Mouse (Mus musculus): Measurements from ENCODE around the gene Ltbr. TPM values are rescaled to one million over a fixed set of nuclear protein-coding genes. Genes with fewer than 3 reads are reported as not detected.
A peak's percentile ranks its signal among the peaks of the same experiment; 100 is the strongest.

The Ltbr gene
- polyA plus RNA-seq, 1 experiment from 2014 or later: 14.0 TPM

DNA sequence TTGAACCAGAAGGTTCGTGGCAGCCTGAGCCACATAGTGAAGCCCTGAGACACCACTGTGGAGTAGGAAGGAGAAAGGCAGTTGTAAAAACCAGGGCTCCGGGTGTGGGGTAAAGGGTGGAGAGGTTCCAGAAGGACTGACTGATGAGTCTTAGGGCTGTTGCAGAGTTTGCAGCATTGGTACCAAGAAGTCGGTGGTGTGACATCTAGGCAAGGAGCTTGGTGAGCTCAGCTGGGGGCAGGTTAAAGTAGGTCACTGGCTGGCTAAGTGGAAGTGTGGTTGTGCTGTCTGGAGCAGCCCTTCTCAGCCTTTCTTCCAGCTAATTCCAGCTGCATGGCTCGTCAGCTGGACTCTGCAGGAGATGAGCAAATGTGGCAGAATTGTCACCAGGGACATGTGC, 39.1 kb upstream of the Ltbr start:
- no peak for ATAC-seq (ENCODE audit: low FRiP score)
- H3K27me3 ChIP-seq: peaks cover 14% of the 10 kb centered on the region; the same call in 1 of the 2 replicates

DNA sequence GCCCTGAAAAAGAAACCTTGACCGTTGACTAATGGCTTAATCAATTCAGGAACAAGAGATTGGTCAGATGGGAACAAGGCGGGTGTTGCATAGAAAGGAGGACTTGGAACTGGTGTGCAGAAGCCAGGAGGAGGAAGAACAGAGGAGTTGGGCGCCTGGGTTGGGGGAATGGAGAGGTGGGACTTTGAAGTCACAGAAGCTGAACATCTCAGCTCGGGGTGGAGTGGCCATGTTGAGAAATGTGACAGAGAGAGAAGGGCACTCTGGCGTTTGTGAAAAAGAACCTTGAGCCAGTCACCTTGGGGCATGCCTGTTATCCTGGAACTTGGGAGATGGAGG, 38.3 kb upstream of the Ltbr start:
- Histone ChIP-seq H3K4me3 (replicated peaks) (no peak overlapping the region), H3K27me3 (peaks cover 14% of the 10 kb centered on the region; the same call in 1 of the 2 replicates), H3K27ac (no peak overlapping the region), H3K36me3 (replicated peaks) (no peaks in the 10 kb centered on the region), H3K9ac (no peak overlapping the region), H3K4me1 (peaks cover 40% of the 10 kb centered on the region), H3K4me2 (no peak overlapping the region), H3K9me3 (no peaks in the 10 kb centered on the region)
- WGBS: 68% methylated on average over 5 of the region's 5 CpGs
- no peak for ATAC-seq (ENCODE audit: low FRiP score)

More for the DNA sequence above, 39.1 kb upstream of the Ltbr start:
- Histone ChIP-seq H3K27ac (no peak overlapping the region), H3K9ac (no peak overlapping the region), H3K4me3 (replicated peaks) (no peak overlapping the region), H3K4me2 (no peak overlapping the region), H3K4me1 (peaks cover 40% of the 10 kb centered on the region), H3K36me3 (replicated peaks) (0 out of 2 replicates have a peak, but pooled peaks cover 6% of the 10 kb centered on the region), H3K9me3 (no peaks in the 10 kb centered on the region)
- WGBS: 63% methylated on average over 4 of the region's 4 CpGs

DNA sequence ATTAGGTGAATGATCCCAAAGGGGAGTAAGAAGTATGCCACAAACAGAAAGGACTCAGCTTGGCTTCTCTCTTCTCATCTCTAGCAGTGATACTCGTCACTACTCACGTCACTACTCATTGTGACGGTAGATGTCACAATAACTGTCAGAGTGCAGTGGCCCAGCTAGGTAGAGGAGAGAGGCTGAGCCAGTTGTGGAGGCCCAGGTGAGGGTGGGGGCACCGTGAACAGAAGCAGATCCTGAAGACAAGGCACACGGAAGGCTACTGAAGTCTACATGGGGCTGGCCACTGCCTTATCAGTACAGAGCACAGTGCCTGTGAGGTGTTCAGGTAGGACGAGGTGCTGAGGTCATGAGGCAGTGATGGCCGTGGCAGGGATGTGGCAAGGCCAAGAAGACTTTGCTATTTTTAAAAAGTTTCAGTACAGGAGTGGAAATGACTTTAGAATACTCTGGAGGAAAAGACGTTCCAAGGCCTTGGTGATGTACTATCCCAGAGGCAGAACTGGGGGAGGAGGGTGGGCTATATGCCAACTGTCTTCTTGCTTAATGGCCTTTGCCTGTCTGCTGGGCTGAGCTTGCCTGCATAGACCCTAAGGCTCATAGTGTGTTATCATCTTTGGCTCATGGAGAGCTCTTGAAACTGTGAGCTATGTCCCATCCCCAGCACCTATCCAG, 37.8 kb upstream of the Ltbr start:
- Histone ChIP-seq H3K4me2 (no peak overlapping the region), H3K9me3 (no peaks in the 10 kb centered on the region), H3K27ac (no peak overlapping the region), H3K4me3 (replicated peaks) (no peak overlapping the region), H3K4me1 (peaks cover 40% of the 10 kb centered on the region), H3K9ac (no peak overlapping the region), H3K36me3 (replicated peaks) (no peaks in the 10 kb centered on the region), H3K27me3 (peaks cover 14% of the 10 kb centered on the region; the same call in 1 of the 2 replicates)
- 77% methylated on average over 8 of the region's 8 CpGs for WGBS
- ATAC-seq (ENCODE audit: low FRiP score): no peak

DNA sequence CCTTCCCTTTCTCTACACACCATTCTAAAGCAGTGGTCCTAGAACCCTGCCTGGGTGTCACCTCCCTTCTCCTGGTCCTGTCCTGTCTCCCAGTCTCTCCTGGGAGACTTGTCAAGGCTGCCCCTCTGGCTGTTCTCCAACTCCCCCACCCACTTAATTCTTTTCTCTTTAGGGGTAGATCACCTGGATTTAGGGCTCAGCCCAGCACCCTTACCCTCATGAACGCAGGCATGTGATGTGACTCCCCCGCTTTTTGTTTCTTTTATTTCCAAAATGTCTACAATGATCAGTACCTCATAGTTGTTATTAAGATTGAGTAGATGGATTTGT, 37.3 kb upstream of the Ltbr start:
- no peaks in the 10 kb centered on the region for H3K9me3 ChIP-seq
- 84% methylated on average over 2 of the region's 2 CpGs for WGBS
- ATAC-seq (ENCODE audit: low FRiP score): no peak
- peaks cover 40% of the 10 kb centered on the region for H3K4me1 ChIP-seq
- H3K4me2 ChIP-seq: peak overlapping the region; percentile 76
- 0 out of 2 replicates have a peak overlapping the region, but pooled peaks have one; percentile 56 for H3K9ac ChIP-seq
- H3K27ac ChIP-seq: no peak overlapping the region
- peaks cover 14% of the 10 kb centered on the region; the same call in 1 of the 2 replicates for H3K27me3 ChIP-seq
- no peaks in the 10 kb centered on the region for H3K36me3 ChIP-seq (replicated peaks)
- H3K4me3 ChIP-seq (replicated peaks): peak overlapping the region; percentile 44; the same call in 1 of the 2 replicates

DNA sequence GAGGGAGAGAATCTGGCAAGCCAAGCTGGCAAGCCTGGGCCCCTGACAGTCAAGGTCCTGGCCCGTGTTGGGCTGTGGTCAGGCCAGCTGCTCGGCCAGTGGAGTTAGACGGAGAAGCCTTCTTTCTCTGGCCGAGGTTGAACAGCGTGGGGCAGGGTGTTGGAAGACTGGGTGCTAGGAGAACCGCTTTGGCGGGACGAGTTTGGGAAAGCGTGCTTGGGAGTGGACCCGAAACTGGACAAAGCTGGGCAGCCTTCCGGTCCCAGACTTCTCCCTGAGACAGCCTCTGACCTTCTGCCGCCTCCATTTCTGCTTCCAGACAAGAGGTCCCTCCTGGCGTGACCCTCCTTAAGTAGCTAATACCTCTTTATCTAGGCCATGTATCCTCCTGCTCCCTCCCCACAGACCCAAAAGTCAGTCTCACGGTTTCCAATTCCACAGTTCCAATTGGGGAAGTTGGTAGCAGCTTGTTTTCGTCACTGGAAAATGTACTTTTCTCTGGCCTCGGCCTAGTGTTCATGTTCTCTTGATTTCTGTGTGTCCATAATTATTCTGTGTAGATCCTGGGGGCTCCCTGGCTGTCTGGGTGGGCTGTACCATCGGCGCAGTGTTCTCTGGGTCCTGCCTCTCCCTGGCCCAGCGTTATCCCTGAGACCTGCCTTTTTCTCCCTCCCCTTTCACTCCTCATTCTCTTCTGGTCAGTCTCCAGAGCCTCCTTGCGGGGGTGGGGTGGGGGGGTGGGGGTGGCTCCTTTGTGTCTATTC, 36.7 kb upstream of the Ltbr start:
- Histone ChIP-seq H3K9me3 (no peaks in the 10 kb centered on the region), H3K4me1 (peaks cover 36% of the 10 kb centered on the region), H3K4me2 (peak overlapping the region; percentile 76), H3K4me3 (replicated peaks) (peak overlapping the region; percentile 44), H3K27me3 (peaks cover 14% of the 10 kb centered on the region; the same call in 1 of the 2 replicates), H3K27ac (no peak overlapping the region), H3K36me3 (replicated peaks) (no peaks in the 10 kb centered on the region), H3K9ac (peak overlapping the region; percentile 56)
- no peak for ATAC-seq (ENCODE audit: low FRiP score)
- 8% methylated on average over 20 of the region's 20 CpGs for WGBS

DNA sequence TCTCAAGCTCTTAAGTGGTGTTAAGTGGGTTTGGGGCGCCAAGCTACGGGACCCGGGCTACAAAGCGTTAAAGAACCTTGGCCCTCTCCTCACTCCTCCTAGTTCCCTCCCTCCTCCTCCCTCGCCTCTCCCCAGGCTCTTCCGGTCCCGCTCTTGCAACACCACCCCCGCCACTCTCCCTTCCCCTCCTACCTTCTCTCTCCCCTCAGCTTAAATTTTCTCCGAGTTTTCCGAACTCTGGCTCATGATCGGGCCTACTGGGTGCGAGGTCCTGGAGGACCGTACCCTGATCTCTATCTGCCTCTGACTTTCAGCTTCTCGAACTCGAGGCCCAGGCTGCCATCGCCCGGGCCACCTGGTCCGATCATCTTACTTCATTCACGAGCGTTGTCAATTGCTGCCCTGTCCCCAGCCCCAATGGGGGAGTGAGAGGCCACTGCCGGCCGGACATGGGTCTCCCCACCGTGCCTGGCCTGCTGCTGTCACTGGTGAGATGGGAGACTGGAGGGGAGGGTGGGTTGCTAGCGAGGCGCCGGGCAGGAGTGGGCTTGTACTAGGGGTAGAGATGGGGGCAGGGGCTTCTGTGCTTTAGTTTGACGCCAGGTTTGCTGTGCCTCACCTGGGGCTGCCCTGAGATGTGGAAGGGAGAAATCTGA, 36.0 kb upstream of the Ltbr start:
- Histone ChIP-seq H3K4me1 (peaks cover 29% of the 10 kb centered on the region), H3K27me3 (peaks cover 14% of the 10 kb centered on the region; the same call in 1 of the 2 replicates), H3K36me3 (replicated peaks) (no peaks in the 10 kb centered on the region), H3K27ac (no peak overlapping the region), H3K4me3 (replicated peaks) (peak overlapping the region; percentile 44), H3K4me2 (peak overlapping the region; percentile 76), H3K9ac (peak overlapping the region; percentile 56), H3K9me3 (no peaks in the 10 kb centered on the region)
- peak; percentile 76 for ATAC-seq (ENCODE audit: low FRiP score)
- WGBS: under 1% methylated on average over 27 of the region's 27 CpGs

DNA sequence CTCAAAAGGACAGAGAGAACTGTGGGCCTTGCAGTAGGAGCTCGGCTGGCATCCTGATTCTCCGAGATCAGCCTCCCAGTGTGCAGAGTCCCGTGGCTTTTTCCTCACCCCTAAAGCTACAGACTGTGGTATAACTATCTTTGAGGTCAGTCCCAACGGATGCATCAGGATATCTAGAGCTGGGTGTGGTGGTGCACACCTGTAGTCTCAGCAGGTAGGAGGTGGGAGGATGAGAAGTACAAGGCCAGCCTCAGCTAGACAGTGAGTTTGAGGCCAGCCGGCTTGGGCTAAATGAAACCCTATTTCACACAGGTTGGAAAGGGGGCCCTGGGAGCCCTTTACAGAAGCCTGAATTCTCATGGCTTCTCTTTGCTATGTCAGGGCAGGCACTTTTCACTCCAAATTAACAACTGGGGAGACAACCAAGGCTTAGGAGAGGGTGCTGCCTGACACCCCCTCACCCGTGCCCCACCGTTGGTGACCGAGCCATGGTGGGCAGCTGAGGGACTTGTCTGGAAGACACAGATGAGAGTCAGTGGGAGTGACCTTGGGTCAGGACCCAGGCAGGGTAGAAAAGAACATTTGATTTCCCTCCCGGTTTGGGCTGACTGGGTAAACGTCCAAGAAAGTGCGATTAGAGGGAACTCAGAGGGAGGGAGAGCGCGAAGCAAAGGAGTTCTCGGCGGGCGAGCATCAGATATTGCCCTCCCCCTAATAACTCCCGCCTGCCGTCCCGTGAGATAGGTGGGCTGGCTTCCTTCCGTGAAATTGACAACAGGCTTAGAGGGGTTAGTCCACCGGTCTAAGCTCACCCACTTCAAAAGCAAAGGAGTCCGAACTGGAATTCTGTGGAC, 35.3 kb upstream of the Ltbr start, which contains the start of gene Tnfrsf1a:
Tnfrsf1a (plus strand) TSS at position 642 of the 854 bp plus-strand sequence.
- Histone ChIP-seq H3K4me3 (replicated peaks) (peak within 1 kb of the TSS; percentile 44), H3K27me3 (peaks cover 15% of the 10 kb centered on the region; the same call in 1 of the 2 replicates), H3K4me2 (peak within 1 kb of the TSS; percentile 76), H3K36me3 (replicated peaks) (no peaks in the 10 kb centered on the region), H3K27ac (no peak within 1 kb of the TSS), H3K4me1 (peaks cover 23% of the 10 kb centered on the region), H3K9me3 (no peaks in the 10 kb centered on the region), H3K9ac (peak within 1 kb of the TSS; percentile 56)
- WGBS: 4% methylated on average over 22 of the region's 22 CpGs
- ATAC-seq (ENCODE audit: low FRiP score): no peak

DNA sequence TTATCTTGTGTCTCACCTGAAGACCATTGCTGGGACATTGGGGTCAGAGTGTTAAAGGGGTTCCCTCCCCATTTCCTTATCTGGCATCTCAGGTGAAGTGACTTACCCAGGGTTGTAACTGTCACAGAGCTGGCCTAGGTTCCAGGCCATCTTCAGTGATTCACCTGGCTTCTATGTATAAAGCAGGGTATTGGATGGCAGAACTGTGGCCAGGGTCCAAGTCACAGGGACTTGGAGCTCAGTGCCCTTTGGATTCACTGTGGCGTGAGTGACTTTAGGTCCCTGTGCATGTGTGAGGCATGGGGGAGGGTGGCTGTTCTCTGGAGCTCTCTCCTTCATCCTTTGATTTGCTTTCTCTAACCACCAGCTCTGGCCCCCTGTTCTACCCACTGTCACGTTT, 32.3 kb upstream of the Ltbr start:
- Histone ChIP-seq H3K27ac (no peak overlapping the region), H3K4me2 (no peak overlapping the region), H3K4me1 (peaks cover 23% of the 10 kb centered on the region), H3K36me3 (replicated peaks) (no peaks in the 10 kb centered on the region), H3K27me3 (peaks cover 20% of the 10 kb centered on the region; the same call in 1 of the 2 replicates), H3K9ac (no peak overlapping the region), H3K4me3 (replicated peaks) (no peak overlapping the region), H3K9me3 (no peaks in the 10 kb centered on the region)
- no peak for ATAC-seq (ENCODE audit: low FRiP score)
- WGBS: 58% methylated on average over 2 of the region's 2 CpGs

DNA sequence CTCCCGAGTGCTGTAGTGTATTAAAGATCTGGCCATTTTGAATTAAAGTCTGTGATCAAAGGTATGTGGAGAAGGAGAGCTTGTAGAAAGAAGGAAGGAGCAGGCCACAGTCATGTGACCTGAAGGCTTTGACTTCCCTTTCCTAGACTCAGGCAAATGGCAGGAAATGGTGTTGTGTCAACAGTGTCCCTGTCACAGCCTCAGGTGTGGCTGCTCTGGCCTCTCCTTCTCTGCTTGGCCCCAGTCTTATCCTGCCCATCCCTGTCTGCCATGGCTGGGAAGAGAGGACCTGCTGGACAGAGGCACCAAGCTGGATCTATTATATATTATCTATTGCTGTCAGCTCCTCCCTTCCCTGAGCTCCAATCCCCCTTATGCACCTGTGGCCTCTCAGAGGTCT, 31.9 kb upstream of the Ltbr start:
- Histone ChIP-seq H3K4me2 (no peak overlapping the region), H3K4me3 (replicated peaks) (no peak overlapping the region), H3K36me3 (replicated peaks) (no peaks in the 10 kb centered on the region), H3K27ac (no peak overlapping the region), H3K9ac (no peak overlapping the region), H3K9me3 (no peaks in the 10 kb centered on the region), H3K4me1 (peaks cover 19% of the 10 kb centered on the region), H3K27me3 (peaks cover 17% of the 10 kb centered on the region; the same call in 1 of the 2 replicates)
- 78% methylated on average over 1 of the region's 1 CpGs for WGBS
- ATAC-seq (ENCODE audit: low FRiP score): no peak

DNA sequence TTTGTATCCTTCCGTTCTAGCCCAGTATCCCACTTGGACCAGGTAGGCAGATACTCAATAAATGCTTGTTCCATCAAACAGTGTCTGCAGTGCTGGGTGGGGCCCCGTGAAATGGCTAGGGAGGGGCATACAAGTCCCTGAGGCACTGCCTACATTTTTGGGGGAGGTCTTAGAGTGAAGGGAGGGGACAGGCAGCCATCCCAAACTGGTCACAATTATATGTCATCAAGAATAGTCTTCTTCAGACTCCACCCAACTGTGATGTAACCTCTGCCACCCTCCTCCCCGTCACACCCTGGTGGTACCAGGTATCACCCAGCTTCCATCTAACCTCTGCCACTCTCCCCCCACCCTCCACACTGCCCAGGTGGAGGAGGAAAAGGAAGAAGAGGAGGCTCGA, 31.2 kb upstream of the Ltbr start:
- Histone ChIP-seq H3K4me2 (no peak overlapping the region), H3K9me3 (no peaks in the 10 kb centered on the region), H3K4me3 (replicated peaks) (no peak overlapping the region), H3K4me1 (peaks cover 11% of the 10 kb centered on the region), H3K27ac (no peak overlapping the region), H3K27me3 (peaks cover 16% of the 10 kb centered on the region; the same call in 1 of the 2 replicates), H3K36me3 (replicated peaks) (no peaks in the 10 kb centered on the region), H3K9ac (no peak overlapping the region)
- WGBS: 69% methylated on average over 4 of the region's 4 CpGs
- ATAC-seq (ENCODE audit: low FRiP score): no peak

DNA sequence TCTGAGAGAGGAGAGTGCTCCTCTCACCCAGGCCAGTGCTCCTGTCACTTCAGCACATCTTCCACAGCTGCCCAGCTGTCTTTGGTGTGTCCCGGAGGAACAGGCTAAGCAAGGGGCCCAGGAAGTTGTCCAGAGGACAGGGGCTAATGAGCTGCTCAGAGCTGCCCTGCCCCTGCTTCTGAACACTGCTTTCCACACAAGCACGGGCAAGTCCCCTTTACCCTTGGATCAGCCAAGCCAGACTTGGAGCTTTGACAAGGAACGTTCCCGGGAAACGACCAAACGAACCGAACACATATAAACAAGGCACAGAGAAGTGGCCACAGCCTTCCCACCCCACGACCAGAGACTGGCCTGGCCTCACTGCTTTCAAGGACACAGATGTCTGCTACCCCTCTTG, 30.4 kb upstream of the Ltbr start:
- H3K9me3 ChIP-seq: no peaks in the 10 kb centered on the region
- H3K27me3 ChIP-seq: peaks cover 16% of the 10 kb centered on the region; the same call in 1 of the 2 replicates
- no peak for ATAC-seq (ENCODE audit: low FRiP score)
- no peak overlapping the region for H3K4me2 ChIP-seq
- H3K4me1 ChIP-seq: peaks cover 4% of the 10 kb centered on the region
- H3K36me3 ChIP-seq (replicated peaks): no peaks in the 10 kb centered on the region
- H3K9ac ChIP-seq: no peak overlapping the region
- H3K27ac ChIP-seq: no peak overlapping the region
- no peak overlapping the region for H3K4me3 ChIP-seq (replicated peaks)
- WGBS: 36% methylated on average over 8 of the region's 8 CpGs

Measured in forebrain, embryonic 12.5 days (tissue).